Mouse (Mus musculus) retina, adult 2 months (tissue): ENCODE data around the gene Slc19a3.

Source experiments
- DNase-seq: peaks from one replicate; pipeline ENCODE4 v3.0.0-alpha.2; 2012; ENCODE audit warnings: low read depth, low spot score

The Slc19a3 gene

GRCm38 (mm10) chr1:83038109-83038672, at the start of gene Slc19a3:
Gene Slc19a3, minus strand, starts transcription at chr1:83038448.
- DNase-seq = no peak

- DNase-seq = no peak
These were observed 46.5 kb upstream of the Slc19a3 start for GRCm38 (mm10) chr1:83084790-83085189.

- no peak for DNase-seq
These were observed 38.8 kb upstream of the Slc19a3 start for GRCm38 (mm10) chr1:83077016-83077415.

- no peak for DNase-seq
These were observed 38.1 kb upstream of the Slc19a3 start for GRCm38 (mm10) chr1:83076190-83076917.

GRCm38 (mm10) chr1:83075526-83076189, 37.4 kb upstream of the Slc19a3 start:
- DNase-seq = no peak

GRCm38 (mm10) chr1:83067205-83067604, 29.0 kb upstream of the Slc19a3 start:
- DNase-seq = no peak

- no peak for DNase-seq
These were observed 28.3 kb upstream of the Slc19a3 start for GRCm38 (mm10) chr1:83066577-83066976.

GRCm38 (mm10) chr1:83064851-83065250, 26.6 kb upstream of the Slc19a3 start:
- DNase-seq = peak; percentile 23

- no peak for DNase-seq
These were observed 22.4 kb upstream of the Slc19a3 start, which contains the start of gene Krtap28-13 for GRCm38 (mm10) chr1:83060643-83061042. Gene Krtap28-13, plus strand, starts transcription at chr1:83060930.

GRCm38 (mm10) chr1:83059278-83059677, 21.0 kb upstream of the Slc19a3 start, which contains the start of gene A030005K14Rik:
Gene A030005K14Rik, minus strand, starts transcription at chr1:83059378.
- DNase-seq = no peak

- no peak for DNase-seq
These were observed 20.2 kb upstream of the Slc19a3 start for GRCm38 (mm10) chr1:83058481-83058880.

GRCm38 (mm10) chr1:83044882-83045427, 6.7 kb upstream of the Slc19a3 start, which contains the start of gene Gm47969:
Gene Gm47969, plus strand, starts transcription at chr1:83044932.
- DNase-seq = no peak

GRCm38 (mm10) chr1:83042380-83042779, 4.1 kb upstream of the Slc19a3 start, which contains the start of gene Krtap28-10:
Gene Krtap28-10, minus strand, starts transcription at chr1:83042480.
- DNase-seq = no peak

GRCm38 (mm10) chr1:83039080-83039479, 832 bp upstream of the Slc19a3 start:
- no peak for DNase-seq

- no peak for DNase-seq
These were observed 1.2 kb downstream of the Slc19a3 start for GRCm38 (mm10) chr1:83036892-83037667.

- no peak for DNase-seq
These were observed 3.7 kb downstream of the Slc19a3 start for GRCm38 (mm10) chr1:83034509-83034908.

- no peak for DNase-seq
These were observed 5.7 kb downstream of the Slc19a3 start for GRCm38 (mm10) chr1:83032508-83032907.

- no peak for DNase-seq
These were observed 6.3 kb downstream of the Slc19a3 start for GRCm38 (mm10) chr1:83031950-83032349.

GRCm38 (mm10) chr1:83016556-83016955, 21.7 kb downstream of the Slc19a3 start:
- no peak for DNase-seq

GRCm38 (mm10) chr1:83015329-83015879, 22.8 kb downstream of the Slc19a3 start:
- DNase-seq = no peak

GRCm38 (mm10) chr1:83014477-83014876, 23.8 kb downstream of the Slc19a3 start:
- no peak for DNase-seq
